Mouse (Mus musculus) T-cell, adult 66 days (primary cell): ENCODE results near the gene Cyp4v3. TPM values are rescaled to one million over a fixed set of nuclear protein-coding genes. Genes with fewer than 3 reads are reported as not detected.

Experiments
- total RNA-seq, 2 experiments: library from RNA; stranded (reverse); gene quantifications; 3 replicates in 1 of 2; 4 replicates in 1 of 2; pipeline ENCODE4 v1.2.4; 2023

The Cyp4v3 gene
- total RNA-seq: 1 to 10 TPM; 5.9 to 6.7 TPM

GRCm38 (mm10) chr8:45332685-45333409 is at the start of gene Cyp4v3:
Gene Cyp4v3, minus strand, starts transcription at chr8:45333216.

GRCm38 (mm10) chr8:45381963-45382347 is 48.9 kb upstream of the Cyp4v3 start, which contains the start of gene Fam149a:
Gene Fam149a, minus strand, starts transcription at chr8:45382291.

GRCm38 (mm10) chr8:45308366-45308765 is 24.6 kb downstream of the Cyp4v3 start, which contains the start of gene Gm45753:
Gene Gm45753, minus strand, starts transcription at chr8:45308466.

GRCm38 (mm10) chr8:45294687-45295086 is 38.3 kb downstream of the Cyp4v3 start, which contains the start of gene Klkb1:
Gene Klkb1, minus strand, starts transcription at chr8:45294859.

GRCm38 (mm10) chr8:45261920-45262319 is 71.1 kb downstream of the Cyp4v3 start, which contains the start of gene F11:
Gene F11, minus strand, starts transcription at chr8:45262031.

Other genes starting within 250 kb of the Cyp4v3 start
- gene F11, start 71.2 kb downstream of the Cyp4v3 start, total RNA-seq: not detected
- gene Klkb1, start 38.4 kb downstream of the Cyp4v3 start, total RNA-seq: under 1 TPM in 1 of 2 experiments, not detected in 1; 0.15 TPM
- not detected for gene Gm45753, start 24.8 kb downstream of the Cyp4v3 start, total RNA-seq
- gene Fam149a, start 49.1 kb upstream of the Cyp4v3 start, total RNA-seq: not detected
- under 1 TPM; 0.39 to 0.58 TPM for gene Tlr3, start 77.9 kb upstream of the Cyp4v3 start, total RNA-seq
- gene Sorbs2, start 174.6 kb upstream of the Cyp4v3 start, total RNA-seq: under 1 TPM in 1 of 2 experiments, not detected in 1; 0.20 TPM